Mouse (Mus musculus) mesoderm, embryonic 11.5 days (tissue): ENCODE data around the gene Rnpepl1.
"Not testable (repeated sequence)": the region's sequence is repeated elsewhere in the genome, so short reads cannot be mapped to it uniquely, and the experiment has no call there.

Experiments
- DNase-seq: peaks from one replicate; pipeline ENCODE4 v3.0.0-alpha.2; 2012; ENCODE audit warnings: low read depth, low spot score

The Rnpepl1 gene

DNA sequence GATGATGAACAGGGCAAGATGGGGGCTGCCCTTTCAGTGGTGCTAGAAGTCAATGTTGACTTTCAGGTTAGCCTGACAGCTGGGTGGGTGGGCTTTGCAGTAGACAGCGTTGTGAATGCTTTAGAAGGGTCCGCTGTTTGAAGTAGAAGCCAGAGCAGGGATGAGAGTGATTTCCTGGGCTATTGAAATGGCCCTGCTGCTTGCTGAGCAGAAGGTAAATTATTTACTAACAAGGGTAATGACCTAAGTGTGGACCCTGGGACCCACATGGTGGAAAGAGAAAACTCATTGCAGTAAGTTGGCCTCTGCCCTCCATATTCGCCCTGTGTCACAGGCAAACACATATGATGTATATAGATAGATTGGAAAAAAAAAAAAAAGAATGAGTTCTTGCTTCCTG is 25.9 kb downstream of the Rnpepl1 start:
- no peak for DNase-seq

DNA sequence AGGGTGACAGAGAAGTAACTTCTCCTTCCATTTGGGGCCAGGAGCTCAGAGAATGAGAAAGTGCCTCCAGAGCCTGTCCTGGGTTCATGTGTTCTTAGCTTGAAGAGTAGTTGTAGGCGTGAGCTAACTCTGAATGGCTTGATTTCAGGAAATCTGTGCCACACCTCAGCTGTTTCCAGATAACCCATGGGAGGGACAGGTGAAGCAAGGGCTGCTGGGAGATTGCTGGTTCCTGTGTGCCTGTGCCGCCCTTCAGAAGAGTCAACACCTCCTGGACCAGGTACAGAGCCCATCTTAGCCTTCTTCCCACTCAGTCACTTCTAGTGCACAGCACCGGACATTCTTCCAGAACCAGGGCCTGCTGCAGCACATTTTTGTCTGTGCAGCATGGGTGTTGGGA is 27.2 kb downstream of the Rnpepl1 start:
- no peak for DNase-seq

DNA sequence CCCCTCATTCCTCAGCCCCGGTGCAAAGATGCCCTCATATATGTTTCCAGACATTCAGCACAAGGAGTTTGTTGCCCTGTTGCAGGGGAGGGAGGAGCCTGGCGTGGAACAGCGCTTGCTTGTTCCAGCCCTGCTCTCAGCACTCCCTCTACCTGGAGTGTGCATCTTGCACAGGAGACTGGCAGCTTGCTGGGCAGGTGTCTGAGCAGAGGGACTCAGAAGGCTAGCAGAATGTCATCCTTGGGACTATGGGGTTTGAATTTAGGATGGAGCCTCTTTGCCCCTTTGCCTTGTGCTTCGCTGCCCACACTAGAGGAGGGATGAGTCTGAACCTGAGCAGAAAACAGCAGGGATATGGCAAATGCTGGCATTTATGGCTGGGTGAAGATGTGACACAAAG is 29.2 kb downstream of the Rnpepl1 start:
- no peak for DNase-seq

DNA sequence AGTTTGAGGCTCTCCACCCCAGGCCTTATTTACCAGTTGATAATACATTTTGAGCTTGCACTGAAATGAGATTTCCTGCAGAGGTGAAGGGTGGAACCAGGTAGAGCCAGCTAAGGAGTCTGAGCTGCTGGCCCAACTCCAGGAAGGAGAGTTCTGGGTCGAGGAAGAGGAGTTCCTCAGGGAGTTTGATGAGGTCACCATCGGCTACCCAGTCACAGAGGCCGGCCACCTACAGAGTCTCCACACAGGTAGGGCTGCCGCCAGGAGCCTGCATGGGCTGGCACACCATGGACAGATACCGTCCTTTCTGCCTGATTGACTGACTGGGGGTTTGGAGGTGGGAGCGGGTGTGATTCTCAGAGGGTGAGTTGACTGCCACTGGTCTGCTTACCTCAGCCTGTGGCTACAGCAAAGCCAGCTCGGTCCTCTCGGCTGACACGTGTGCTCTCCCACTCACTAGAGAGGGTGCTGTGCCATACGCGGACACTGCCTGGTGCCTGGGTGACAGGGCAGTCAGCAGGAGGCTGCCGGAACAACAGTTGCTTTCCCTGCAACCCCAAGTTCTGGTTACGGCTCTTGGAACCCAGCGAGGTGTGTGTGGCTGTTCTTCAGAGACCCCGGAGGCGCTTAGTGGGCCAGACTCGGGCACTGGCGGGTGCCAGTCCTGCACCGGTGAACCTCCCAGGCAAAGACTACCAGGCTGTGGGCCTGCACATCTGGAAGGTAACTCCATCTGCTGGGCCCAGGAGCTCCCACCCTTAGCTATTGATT is 32.8 kb downstream of the Rnpepl1 start:
- no peak for DNase-seq

DNA sequence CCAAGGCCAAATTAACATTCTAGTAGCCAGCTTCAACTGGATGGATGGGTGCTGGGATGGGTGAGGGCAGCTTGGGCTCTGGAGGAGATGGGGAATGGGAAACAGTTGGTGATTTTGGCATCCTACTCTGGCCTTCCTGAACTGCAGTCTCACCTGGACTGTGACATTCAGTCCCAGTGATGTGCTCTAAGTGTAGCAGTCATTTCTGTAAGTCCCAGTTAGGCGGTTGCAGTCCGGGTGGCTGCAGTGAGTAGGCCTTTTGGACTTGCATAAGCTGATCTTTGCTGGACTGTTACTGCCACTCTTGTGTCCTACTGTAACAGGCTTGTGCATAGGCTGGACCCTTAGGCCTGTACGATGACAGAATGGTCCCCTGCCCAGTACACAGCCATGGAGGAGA is 37.4 kb downstream of the Rnpepl1 start:
- DNase-seq: no peak

DNA sequence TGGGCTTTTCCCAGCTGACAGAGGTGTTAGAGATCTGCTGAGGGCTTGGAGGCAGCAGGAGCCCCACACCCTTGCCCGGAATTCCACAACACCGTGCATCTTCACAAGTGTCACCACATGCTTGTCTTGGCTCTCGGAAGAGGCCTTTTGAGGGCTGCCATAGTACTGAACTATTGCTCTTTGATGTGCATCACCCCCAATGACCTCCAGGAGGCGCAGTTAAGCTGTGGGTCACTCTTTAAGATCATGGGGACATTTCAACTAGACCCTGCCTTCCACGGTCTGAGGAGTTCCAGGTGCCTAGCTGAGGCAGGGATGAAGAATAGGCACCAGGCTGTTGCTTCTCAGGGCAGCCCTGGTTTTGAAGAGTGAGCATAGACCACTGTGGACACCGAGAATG is 38.8 kb downstream of the Rnpepl1 start:
- peak; percentile 18 for DNase-seq

DNA sequence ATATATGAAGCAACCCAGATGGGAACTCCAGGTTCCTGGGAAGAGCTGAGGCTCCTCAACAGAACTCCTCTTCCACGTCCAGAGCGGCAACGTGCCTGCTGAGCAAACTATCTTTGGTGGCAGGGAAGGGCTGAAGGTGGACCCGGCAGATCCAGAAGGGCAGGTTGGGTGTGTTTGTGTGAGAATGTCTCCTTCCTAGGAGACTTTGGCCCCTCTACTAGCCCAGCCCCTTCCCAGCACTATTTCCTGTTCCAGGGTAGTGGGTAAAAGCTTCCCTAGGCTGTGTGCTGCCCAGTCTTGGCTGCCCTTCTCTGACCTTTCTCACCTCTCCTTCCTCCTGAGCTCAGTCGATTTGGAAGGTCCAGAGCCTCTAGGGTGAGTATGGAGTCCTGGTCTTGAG is 40.0 kb downstream of the Rnpepl1 start, which contains the start of gene Gpr35:
Gpr35 (plus strand) TSS at position 259 of the 400 bp plus-strand sequence.
- DNase-seq: no peak

DNA sequence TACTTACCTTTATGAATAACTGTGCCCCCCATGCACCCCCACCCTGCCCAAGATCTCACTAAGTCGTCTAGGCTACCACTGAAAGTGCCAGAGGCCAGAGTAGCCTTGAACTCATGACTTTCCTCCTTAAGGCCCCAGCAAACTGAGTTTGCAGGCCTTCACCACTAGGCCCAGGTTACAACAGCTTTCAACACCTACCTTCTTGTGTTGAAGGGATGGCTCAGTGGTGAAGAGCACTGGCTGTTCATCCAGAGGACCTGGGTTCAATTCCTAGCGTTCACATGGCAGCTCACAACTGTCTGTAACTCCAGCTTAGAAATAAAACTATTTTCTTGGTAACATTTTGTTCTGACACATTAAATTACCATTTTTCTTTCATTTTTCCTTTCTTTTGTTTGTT is 43.1 kb downstream of the Rnpepl1 start:
- DNase-seq: no peak

DNA sequence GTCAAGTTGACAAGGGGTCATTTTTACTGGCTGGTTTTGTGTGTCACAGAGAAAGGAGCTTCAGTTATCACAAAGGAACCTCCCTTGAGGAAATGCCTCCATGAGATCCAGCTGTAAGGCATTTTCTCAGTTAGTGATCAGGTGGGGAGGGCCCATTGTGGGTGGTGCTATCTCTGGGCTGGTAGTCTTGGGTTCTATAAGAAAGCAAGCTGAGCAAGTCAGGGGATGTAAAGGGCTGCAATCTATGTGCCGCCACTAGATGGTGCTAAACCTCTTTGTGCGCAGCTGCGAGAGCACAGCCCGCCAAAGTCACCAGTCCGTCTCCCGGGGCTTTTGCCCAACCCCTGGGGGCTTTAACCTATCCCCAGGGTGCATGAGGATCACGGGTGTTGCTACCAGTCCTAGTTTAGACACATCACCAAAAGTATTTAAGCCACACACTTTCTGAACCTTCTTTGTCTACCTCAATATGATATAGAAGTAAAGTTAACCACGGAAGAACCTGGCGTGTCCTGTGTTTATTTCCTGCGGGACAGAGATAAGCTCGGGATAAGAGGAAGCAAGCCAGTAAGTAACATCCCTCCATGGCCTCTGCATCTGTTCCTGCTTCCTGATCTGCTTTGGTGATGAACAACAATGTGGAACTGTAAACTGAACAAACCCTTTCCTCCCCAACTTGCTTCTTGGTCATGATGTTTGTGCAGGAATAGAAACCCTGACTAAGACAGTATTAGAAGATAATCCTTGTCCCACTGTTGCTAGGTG is 46.2 kb downstream of the Rnpepl1 start:
- DNase-seq: not testable (repeated sequence)

DNA sequence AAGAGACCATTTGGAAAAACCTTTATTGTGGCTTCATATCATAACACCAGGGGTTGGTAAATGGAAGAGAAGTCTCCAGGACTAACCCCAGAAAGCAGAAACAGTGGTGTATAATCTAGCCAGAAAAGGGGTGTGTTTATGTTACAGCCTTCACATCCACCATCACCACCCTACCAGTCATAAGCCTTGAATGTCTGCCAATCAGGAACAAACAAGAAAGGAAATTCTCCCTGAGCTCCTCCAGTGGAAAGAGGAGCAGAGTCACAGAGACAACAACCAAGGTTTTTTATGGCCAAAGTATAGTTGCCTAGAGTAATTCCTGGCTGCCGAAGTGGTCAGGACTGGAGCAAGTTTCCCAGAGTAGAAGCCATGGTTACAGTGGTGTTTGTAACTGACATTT is 48.4 kb downstream of the Rnpepl1 start:
- no peak for DNase-seq

DNA sequence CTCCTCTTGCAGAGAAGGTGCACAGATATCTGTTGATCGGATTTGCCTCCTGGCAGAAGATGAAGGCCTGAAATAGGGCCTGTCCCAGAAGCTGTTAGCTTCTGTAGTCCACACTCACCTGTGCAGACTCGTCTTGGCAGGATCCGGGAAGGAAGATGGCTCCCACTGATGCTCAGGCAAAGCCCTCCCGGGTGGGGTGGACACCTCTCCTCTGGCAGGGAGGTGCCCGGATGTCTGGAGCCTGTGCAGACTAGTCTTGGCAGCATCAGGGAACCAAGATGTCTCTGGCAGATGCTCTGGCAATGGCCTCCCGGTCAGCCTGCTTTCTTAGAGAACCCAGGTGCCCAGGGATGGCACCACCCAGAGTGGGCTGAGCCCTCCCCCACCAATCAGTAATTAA is 60.2 kb downstream of the Rnpepl1 start:
- not testable (repeated sequence) for DNase-seq

DNA sequence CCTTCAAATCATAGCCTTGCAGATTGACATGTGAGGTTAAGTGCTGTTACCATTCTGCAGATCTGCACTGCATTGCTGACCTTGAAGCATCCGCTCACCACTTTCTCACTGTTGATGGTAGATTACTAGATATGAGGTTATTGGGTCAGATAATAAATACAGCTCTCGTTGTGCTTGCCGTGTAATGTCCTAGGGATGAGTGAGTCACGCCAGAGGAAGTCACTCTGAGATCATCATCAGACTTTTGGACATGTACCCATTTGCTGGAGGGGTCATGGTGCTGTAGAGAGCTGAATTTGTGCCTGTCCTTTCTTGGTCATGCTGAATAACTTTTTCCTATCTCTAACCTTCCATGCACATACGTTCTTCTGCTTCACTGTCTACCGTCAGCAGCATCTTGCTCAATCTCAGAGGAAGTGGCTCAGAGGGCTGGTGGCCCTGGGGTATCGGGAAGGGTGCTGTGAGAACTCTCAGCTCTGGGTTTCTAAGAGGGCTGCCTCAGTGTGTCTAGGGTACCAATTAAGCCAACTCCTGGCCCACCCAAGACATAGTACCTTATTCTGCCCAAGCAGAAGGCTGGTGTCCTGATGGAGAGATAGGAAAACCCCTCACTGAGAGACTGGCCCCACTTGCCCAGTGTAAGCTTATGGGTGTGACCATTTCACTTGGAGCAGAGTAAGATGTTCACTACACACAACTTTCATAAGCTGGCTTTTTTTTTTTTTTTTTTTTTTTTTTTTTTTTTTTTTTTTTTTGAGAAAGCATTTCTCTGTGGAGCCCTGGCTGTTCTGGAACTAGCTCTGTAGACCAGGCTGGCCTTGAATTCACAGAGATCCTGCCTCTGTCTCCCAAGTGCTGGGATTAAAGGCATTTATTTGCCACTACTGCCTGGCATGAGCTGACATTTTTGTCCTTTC is 61.6 kb downstream of the Rnpepl1 start:
- no peak for DNase-seq

DNA sequence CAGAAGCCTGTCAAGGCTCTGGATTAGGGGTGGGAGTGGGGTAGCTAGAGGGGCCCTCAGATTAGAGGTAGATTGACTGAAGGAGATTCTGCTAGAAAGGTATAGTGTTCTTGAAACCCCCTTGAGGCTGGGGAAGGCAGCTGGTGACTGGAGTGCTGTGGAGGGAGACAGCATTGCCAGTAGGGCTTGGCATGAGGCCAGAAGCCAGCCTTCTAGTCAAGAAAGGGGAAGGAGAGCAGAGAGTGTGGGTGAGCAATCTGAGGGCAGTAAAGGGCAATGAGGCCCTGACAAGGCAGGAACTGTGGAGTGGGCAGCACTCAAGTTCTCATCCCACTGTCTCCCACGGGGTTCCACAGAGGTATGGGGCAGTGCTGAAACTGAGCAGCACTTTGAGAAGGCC is 62.3 kb downstream of the Rnpepl1 start:
- no peak for DNase-seq
